Mouse (Mus musculus) cerebellum, adult 9-11 months (tissue): ENCODE data around the gene Pfkfb3.

Experiments used
- DNase-seq: peaks from one replicate; pipeline ENCODE4 v3.0.0; 2022

Gene Pfkfb3

GRCm38 (mm10) chr2:11553471-11554400 lies at the start of gene Pfkfb3:
Gene Pfkfb3, minus strand, starts transcription at chr2:11554077.
- DNase-seq = peak; percentile 64

DNA sequence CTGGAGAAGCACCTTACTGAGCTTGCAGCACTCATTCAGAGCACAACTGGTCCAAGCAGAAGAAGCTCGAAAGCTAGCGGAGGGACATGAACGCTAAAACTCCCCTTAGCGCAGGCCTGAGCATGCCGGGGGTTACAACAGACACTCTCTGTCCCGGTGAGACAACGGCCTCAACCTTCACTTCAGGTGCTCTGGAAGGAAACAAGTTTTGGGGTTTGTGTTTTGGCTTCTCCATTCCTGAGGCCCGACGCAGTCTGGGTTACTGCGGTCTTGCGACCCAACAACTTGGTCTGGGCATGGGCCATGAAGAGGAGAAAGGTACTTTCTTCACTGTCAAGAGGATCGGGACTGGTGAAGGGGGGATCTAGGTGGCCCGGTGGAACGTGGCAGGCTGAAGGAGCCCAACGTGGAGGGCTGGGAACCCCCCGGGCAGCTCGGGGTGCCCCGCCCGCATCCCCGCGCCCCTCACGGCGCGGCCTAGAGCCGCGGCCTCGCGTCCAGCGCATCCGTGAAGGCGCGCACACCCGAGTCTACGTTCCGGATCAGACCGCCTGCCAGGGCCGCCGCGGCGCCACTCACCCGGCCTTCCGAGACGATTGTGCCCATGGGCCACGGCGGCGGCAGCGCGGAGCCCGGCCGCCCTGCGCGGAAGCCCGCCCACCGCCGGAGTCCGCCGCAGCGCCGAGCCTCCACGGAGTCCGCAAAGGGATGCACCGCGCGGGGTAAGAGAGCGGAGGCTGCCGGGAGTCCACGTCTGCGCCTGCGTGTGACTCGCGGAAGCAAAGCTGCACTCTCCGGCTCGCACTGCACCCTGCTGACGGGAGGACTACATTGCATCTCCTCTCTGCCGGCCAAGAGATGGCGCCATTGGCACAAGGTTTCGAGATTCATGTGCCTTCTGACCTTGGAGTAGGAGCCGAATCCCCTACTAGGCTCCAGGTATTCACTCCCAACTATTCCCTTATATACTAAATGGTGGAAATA lies 48.9 kb upstream of the Pfkfb3 start:
- DNase-seq = peak; percentile 94

- no peak for DNase-seq
Observed at GRCm38 (mm10) chr2:11601795-11602194, 47.9 kb upstream of the Pfkfb3 start.

DNA sequence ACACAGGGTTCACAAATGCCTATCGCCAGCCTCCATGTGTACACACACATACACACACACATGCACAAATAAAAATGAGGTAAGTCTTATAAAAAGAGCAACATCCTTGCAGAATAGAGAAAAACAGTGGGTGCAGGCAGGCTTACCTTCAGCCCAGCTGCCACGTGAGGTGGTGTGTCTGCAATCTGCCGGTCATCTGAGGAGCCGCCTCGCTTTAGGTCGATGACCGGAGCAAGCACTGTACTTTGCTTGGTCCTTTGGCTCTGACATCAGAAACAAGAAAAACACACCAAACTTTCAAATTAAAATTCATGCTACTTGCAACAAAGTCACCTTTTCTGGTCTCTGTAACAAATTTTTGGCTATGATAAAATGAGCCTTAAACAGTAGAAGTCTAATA lies 44.0 kb upstream of the Pfkfb3 start:
- no peak for DNase-seq

DNA sequence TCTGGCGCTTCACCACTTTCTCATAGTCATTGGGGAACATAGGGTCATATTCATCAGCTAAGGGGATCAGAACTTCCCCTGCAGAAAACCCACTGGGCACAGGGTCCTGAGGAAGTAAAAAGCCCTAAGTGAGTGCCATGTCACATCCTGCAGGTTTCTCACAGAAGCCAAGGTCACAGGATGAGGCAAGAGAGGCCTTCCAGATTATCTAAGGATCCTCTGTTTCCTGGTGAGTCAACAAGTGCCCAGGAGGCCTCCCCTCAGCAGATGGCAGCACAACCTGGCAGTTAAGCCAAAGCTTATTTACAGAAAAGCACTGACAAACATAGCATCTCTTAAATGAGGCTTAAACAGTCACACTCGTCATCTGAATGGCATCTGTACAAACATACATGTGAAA lies 42.8 kb upstream of the Pfkfb3 start:
- DNase-seq = no peak

- no peak for DNase-seq
Observed at GRCm38 (mm10) chr2:11587996-11588395, 34.1 kb upstream of the Pfkfb3 start.

DNA sequence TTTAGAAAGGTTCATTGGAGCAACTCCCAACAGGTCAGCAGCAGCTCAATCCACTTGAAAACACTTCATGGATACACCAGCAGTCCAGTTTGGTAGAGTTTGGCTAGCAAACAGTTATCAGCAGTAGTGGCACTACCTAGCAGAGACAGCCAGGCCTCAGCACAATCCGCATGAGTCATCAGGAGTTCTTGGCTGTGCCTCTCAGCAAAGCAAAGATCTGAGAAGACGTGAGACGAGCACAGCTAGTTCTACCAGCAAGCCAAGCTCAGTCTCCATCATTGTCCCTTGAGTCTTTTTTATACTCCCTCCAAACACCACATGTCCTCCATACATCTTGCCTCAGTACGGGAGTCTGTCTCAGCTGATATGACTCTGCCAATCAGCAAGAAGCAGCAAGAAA lies 25.5 kb upstream of the Pfkfb3 start:
- no peak for DNase-seq

- no peak for DNase-seq
Observed at GRCm38 (mm10) chr2:11578187-11578586, 24.3 kb upstream of the Pfkfb3 start.

DNA sequence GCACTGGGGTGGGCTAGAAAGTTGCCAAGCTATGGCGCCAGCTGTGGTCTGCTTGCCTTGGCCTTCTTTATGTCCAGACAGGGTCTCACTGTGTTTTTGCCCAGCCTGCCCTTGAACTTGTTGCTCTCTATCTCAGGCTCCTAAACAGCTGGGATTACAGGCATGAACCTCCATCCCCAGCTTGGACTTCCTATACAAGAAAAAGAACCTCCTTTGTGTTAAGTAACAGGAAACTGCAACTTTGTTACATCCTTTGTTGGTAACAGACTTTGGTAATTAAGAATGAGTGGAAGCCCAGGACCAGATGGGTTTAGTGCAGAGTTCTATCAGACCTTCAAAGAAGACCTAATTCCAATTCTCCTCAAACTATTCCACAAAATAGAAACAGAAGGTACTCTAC lies 19.8 kb upstream of the Pfkfb3 start:
- DNase-seq = no peak

GRCm38 (mm10) chr2:11571004-11571535 lies 17.2 kb upstream of the Pfkfb3 start:
- DNase-seq = no peak

- no peak for DNase-seq
Observed at GRCm38 (mm10) chr2:11568471-11568870, 14.6 kb upstream of the Pfkfb3 start.

DNA sequence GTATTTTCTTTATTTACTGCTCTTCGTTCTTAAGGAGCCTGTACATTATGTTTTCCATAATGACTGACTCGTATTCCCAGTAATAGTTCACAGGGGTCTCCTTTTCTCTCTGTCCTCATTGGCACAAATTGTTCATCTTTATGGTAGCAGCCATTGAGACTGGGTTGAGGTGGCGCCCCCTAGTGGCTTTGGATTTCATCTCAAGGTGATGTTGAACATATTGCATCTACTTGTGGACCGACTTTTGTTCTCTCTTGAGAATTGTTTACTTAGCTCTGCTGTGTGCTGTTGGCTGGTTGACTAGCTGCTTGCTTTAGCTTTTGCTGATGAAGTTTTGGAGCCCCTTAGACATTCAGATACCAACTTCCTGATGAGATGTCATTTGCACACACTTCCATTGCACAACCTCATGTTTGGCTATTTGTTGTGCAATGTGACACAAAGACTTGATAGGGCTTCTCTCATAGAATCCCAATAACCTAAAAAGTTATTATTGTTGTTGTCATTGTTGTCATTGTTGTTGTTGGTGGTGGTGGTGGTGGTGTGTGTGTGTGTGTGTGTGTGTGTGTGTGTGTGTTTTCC lies 14.0 kb upstream of the Pfkfb3 start:
- DNase-seq = no peak

- no peak for DNase-seq
Observed at GRCm38 (mm10) chr2:11566898-11567297, 13.0 kb upstream of the Pfkfb3 start.

DNA sequence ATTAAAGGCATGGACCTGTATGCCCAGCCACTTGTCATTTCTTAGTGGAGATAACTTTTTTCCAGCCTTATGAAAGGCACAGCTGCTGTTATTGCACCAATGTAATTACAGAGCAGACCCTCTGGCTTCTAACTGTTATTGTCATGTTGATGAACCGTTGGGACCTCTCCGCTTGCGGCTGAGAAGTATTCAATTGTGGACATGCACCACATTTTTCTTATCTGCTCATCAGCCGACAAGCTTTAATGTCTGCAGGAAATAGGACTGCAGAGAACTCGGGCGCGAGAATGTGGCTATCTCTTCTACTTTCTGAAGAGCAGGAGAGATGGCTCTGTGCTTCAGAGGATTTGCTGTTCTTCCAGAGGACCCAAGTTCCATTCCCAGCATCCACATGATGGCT lies 12.4 kb upstream of the Pfkfb3 start:
- DNase-seq = no peak

DNA sequence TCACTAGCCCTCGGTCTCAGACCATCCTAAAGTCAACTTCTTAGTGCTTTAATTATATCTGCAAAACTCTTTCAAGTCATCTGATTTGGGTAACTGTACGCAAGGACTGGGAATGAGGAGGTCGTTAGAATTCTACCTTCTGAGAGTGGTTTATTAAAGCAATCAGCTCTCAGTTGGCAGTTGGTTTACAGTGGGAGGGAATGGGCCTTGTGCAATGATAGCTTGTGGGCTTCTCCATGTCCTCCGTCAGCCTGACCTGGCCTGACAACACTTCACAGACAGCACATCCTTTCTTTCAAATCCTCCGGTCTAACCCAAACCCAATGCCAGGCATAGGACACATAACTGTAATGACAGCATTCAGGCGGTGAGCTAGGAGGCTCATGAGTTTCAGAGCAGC lies 10.9 kb upstream of the Pfkfb3 start:
- DNase-seq = no peak

DNA sequence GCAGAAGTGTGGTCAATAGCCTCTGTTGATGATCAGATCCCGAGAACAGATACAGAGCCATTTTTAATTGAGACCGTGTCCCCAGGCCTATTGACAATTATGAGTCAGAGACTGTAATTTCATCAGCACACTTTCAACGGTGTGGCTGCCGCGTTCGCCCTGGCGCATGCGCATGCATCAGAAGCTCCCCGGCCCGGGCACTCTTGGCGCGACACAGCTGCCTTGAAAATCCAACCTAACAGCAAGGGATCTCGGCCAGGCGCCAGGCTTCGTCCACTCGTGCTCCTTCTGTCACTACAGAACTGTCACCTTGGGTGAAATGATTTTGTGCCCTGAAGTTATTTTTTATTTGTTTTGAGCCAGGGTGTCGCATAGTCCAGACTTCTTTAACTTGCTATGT lies 9.4 kb upstream of the Pfkfb3 start:
- no peak for DNase-seq

GRCm38 (mm10) chr2:11558654-11559053 lies 4.8 kb upstream of the Pfkfb3 start:
- DNase-seq = no peak

- DNase-seq = no peak
Observed at GRCm38 (mm10) chr2:11557244-11557643, 3.4 kb upstream of the Pfkfb3 start.

- DNase-seq = peak; percentile 5
Observed at GRCm38 (mm10) chr2:11555316-11555715, 1.4 kb upstream of the Pfkfb3 start.

- DNase-seq = peak; percentile 32
Observed at GRCm38 (mm10) chr2:11552966-11553451, 868 bp downstream of the Pfkfb3 start.

GRCm38 (mm10) chr2:11552297-11552821 lies 1.5 kb downstream of the Pfkfb3 start:
- peak; percentile 11 for DNase-seq

- DNase-seq = no peak
Observed at GRCm38 (mm10) chr2:11551726-11552125, 2.2 kb downstream of the Pfkfb3 start.
